Mouse (Mus musculus) olfactory bulb, adult 2 months (tissue): ENCODE results near the gene Scgb1b30.

Source experiments
- CTCF ChIP-seq: fragments of 200-500 bp; IDR thresholded peaks from 2 replicates; pipeline ENCODE4 v1.5.1; 2012; ENCODE audit warnings: low read depth, mild to moderate bottlenecking, low read length, moderate library complexity; ENCODE audit not compliant: insufficient read depth
- POLR2A ChIP-seq: fragments of 200-500 bp; IDR thresholded peaks from 2 replicates; pipeline ENCODE4 v1.6.1; 2012; ENCODE audit warnings: mild to moderate bottlenecking, low read depth, low read length, moderate library complexity; ENCODE audit not compliant: insufficient read depth

- TF ChIP-seq POLR2A (no peak), CTCF (no peak)
These were observed at the start of gene Scgb1b30 for GRCm38 (mm10) chr7:34094911-34095481.
